20 mouse cellular contexts compared by ENCODE assay signal in the genomic region with DNA sequence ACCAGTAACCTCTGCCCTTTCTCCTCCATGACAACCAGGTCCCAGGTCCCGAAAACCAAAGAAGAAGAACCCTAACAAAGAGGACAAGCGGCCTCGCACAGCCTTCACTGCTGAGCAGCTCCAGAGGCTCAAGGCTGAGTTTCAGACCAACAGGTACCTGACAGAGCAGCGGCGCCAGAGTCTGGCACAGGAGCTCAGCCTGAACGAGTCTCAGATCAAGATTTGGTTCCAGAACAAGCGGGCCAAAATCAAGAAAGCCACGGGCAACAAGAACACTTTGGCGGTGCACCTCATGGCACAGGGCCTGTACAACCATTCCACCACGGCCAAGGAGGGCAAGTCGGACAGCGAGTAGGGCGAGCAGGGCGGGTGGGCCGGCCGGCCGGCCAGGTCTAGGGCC. TPM values are rescaled to one million over a fixed set of nuclear protein-coding genes. Genes with fewer than 3 reads are reported as not detected.
A peak's percentile ranks its signal among the peaks of the same experiment; 100 is the strongest.
DNase-seq lines count a peak whose midpoint lies in the region; ATAC-seq lines count a peak whose summit lies in the region.
"Had no signal": no experiment of that assay in that cellular context is flagged by ENCODE, and none has a peak within 500 bp of the region (broad histone marks: within the 10 kb centered on the region; RNA-seq: fewer than 3 reads in every experiment).

No protein-coding gene starts in this region.

- no peak overlapping the region for H3K9ac ChIP-seq in intestine, embryonic 14.5 days (ENCODE audit: low read length)
- H3K9ac ChIP-seq in intestine, embryonic 15.5 days = no peak overlapping the region
- peak overlapping the region; percentile 67; the same call in 1 of the 2 replicates for H3K9ac ChIP-seq in hindbrain, embryonic 14.5 days
- H3K9ac ChIP-seq in midbrain, embryonic 16.5 days (ENCODE audit: low read depth, low read length) = peak overlapping the region; percentile 78
- H3K9ac ChIP-seq: heart, embryonic 13.5 days; lung, embryonic 14.5 days; neural tube, embryonic 12.5 days had no signal

- no peak overlapping the region for H3K4me2 ChIP-seq in intestine, embryonic 14.5 days (ENCODE audit: low read length)
- no peak overlapping the region for H3K4me2 ChIP-seq in intestine, embryonic 15.5 days (replicated peaks)
- peak overlapping the region; percentile 69 for H3K4me2 ChIP-seq in hindbrain, embryonic 14.5 days (replicated peaks)
- H3K4me2 ChIP-seq in midbrain, embryonic 16.5 days (ENCODE audit: low read length) = peak overlapping the region; percentile 74
- H3K4me2 ChIP-seq: heart, embryonic 13.5 days; lung, embryonic 14.5 days; neural tube, embryonic 12.5 days had no signal

- H3K27ac ChIP-seq in intestine, embryonic 14.5 days (ENCODE audit: low read depth) = no peak overlapping the region
- no peak overlapping the region for H3K27ac ChIP-seq in intestine, embryonic 15.5 days
- H3K27ac ChIP-seq in hindbrain, embryonic 14.5 days = no peak overlapping the region
- no peak overlapping the region; the same call in 1 of the 2 replicates for H3K27ac ChIP-seq in midbrain, embryonic 16.5 days (ENCODE audit: low read length)
- H3K27ac ChIP-seq: heart, embryonic 13.5 days; layer of hippocampus, adult 2 months; neural tube, embryonic 12.5 days had no signal

- no peak overlapping the region for H3K4me3 ChIP-seq in intestine, embryonic 14.5 days (ENCODE audit: low read depth, low read length)
- H3K4me3 ChIP-seq in intestine, embryonic 15.5 days (replicated peaks) = no peak overlapping the region
- peak overlapping the region; percentile 49 for H3K4me3 ChIP-seq in hindbrain, embryonic 14.5 days (replicated peaks; ENCODE audit: low read length)
- H3K4me3 ChIP-seq in midbrain, embryonic 16.5 days (ENCODE audit: low read depth, low read length) = peak overlapping the region; percentile 67
- H3K4me3 ChIP-seq: heart, embryonic 13.5 days; layer of hippocampus, adult 2 months; neural tube, embryonic 12.5 days had no signal

- DNase-seq in intestine, embryonic 14.5 days (ENCODE audit: low spot score) = peak; percentile 67
- DNase-seq in cerebellum, postnatal 14 days = peak; percentile 56 to 73
- DNase-seq in hindbrain, embryonic 14.5 days (ENCODE audit: low spot score) = no peak
- no peak for DNase-seq in thymus, postnatal 10 days (ENCODE audit: low spot score in 2 of 2)
- DNase-seq in kidney, postnatal 10 days = no peak
- no peak for DNase-seq in gastrocnemius, adult 8-10 months (ENCODE audit: low spot score in 2 of 2)
- DNase-seq: adrenal gland, adult 8-10 months; B cell, adult 2 months; gastrocnemius, postnatal 10 days; kidney, adult 18-20 months had no signal

- 0 out of 2 replicates have a peak, but pooled peaks cover 10% of the 10 kb centered on the region for H3K4me1 ChIP-seq in intestine, embryonic 14.5 days (replicated peaks; ENCODE audit: control insufficient read depth, insufficient read depth, low read length)
- H3K4me1 ChIP-seq in intestine, embryonic 15.5 days (replicated peaks) = peaks cover 29% of the 10 kb centered on the region
- H3K4me1 ChIP-seq in hindbrain, embryonic 14.5 days (replicated peaks; ENCODE audit: control insufficient read depth, insufficient read depth, low read length) = peaks cover 10% of the 10 kb centered on the region; the same call in 1 of the 2 replicates
- H3K4me1 ChIP-seq in midbrain, embryonic 16.5 days (ENCODE audit: control insufficient read depth, insufficient read depth, low read length) = peaks cover 18% of the 10 kb centered on the region

- H3K36me3 ChIP-seq in intestine, embryonic 14.5 days (ENCODE audit: control insufficient read depth, insufficient read depth, low read length) = no peaks in the 10 kb centered on the region
- no peaks in the 10 kb centered on the region for H3K36me3 ChIP-seq in intestine, embryonic 15.5 days
- no peaks in the 10 kb centered on the region for H3K36me3 ChIP-seq in hindbrain, embryonic 14.5 days (replicated peaks; ENCODE audit: control insufficient read depth, insufficient read depth)
- no peaks in the 10 kb centered on the region for H3K36me3 ChIP-seq in midbrain, embryonic 16.5 days (ENCODE audit: control insufficient read depth, insufficient read depth, low read length)
- H3K36me3 ChIP-seq: heart, embryonic 13.5 days; neural tube, embryonic 12.5 days had no signal

- WGBS in intestine, embryonic 14.5 days = 3% methylated on average over 17 of the region's 17 CpGs
- 3% methylated on average over 17 of the region's 17 CpGs for WGBS in intestine, embryonic 15.5 days
- 4% methylated on average over 17 of the region's 17 CpGs for WGBS in hindbrain, embryonic 14.5 days
- 8% methylated on average over 17 of the region's 17 CpGs for WGBS in midbrain, embryonic 16.5 days

- H3K27me3 ChIP-seq in intestine, embryonic 14.5 days (replicated peaks; ENCODE audit: control insufficient read depth, insufficient read depth, low read length) = peaks cover 97% of the 10 kb centered on the region
- H3K27me3 ChIP-seq in intestine, embryonic 15.5 days (replicated peaks) = peaks cover 91% of the 10 kb centered on the region
- peaks cover 82% of the 10 kb centered on the region for H3K27me3 ChIP-seq in hindbrain, embryonic 14.5 days (ENCODE audit: control insufficient read depth, insufficient read depth, low read length)
- peaks cover 19% of the 10 kb centered on the region for H3K27me3 ChIP-seq in midbrain, embryonic 16.5 days (ENCODE audit: control insufficient read depth, insufficient read depth, low read depth, low read length)

- no peaks in the 10 kb centered on the region for H3K9me3 ChIP-seq in intestine, embryonic 14.5 days (ENCODE audit: control insufficient read depth, low read length)
- no peaks in the 10 kb centered on the region for H3K9me3 ChIP-seq in intestine, embryonic 15.5 days
- no peaks in the 10 kb centered on the region for H3K9me3 ChIP-seq in hindbrain, embryonic 14.5 days (ENCODE audit: control insufficient read depth, low read length)
- no peaks in the 10 kb centered on the region for H3K9me3 ChIP-seq in midbrain, embryonic 16.5 days (replicated peaks; ENCODE audit: control insufficient read depth, low read length, poor library complexity, severe bottlenecking)
- H3K9me3 ChIP-seq: heart, embryonic 13.5 days; neural tube, embryonic 12.5 days had no signal

- no peak for ATAC-seq in intestine, embryonic 14.5 days (replicated peaks; ENCODE audit: low FRiP score, low TSS enrichment, low read depth)
- ATAC-seq in intestine, embryonic 15.5 days = no peak
- no peak for ATAC-seq in hindbrain, embryonic 14.5 days (ENCODE audit: low FRiP score)
- no peak for ATAC-seq in midbrain, embryonic 16.5 days
- ATAC-seq: Patski had no signal

RNA-seq across cellular contexts. Expression of gene En2, which starts 4.6 kb away (rescaled TPM):
- not detected in 2 replicates for polyA plus RNA-seq in intestine, embryonic 14.5 days (2014; fragmentation: Nextera tagmentation; extraction: Ambion mirVana)
- not detected in 2 replicates for polyA plus RNA-seq in intestine, embryonic 15.5 days (2015; fragmentation: Nextera tagmentation; extraction: Ambion mirVana)
- 0.07 and 0.98 TPM in 2 replicates for polyA plus RNA-seq in hindbrain, embryonic 14.5 days (2014; fragmentation: Nextera tagmentation; extraction: Ambion mirVana)
- polyA plus RNA-seq in midbrain, embryonic 16.5 days (2015; fragmentation: Nextera tagmentation; extraction: Ambion mirVana) = 0.55 and 0.72 TPM in 2 replicates
- under 1 TPM; 0.38 to 0.48 (median 0.44) TPM for total RNA-seq in gastrocnemius, adult 8-10 months (2022)
- total RNA-seq: common myeloid progenitor, adult 5-6 weeks; megakaryocyte, adult 5-6 weeks had no signal
- polyA plus RNA-seq: heart, embryonic 13.5 days; lung, embryonic 14.5 days; thymus, postnatal 0 days had no signal

Comparison
In these comparisons a context has a peak if more than half of its experiments do, and no peak if none do; other contexts are left out.
1. DNase-seq: peak in intestine, embryonic 14.5 days (single experiment) and cerebellum, postnatal 14 days (2 of 2); none in hindbrain, embryonic 14.5 days (single experiment), thymus, postnatal 10 days (0 of 2), kidney, postnatal 10 days (single experiment) and gastrocnemius, adult 8-10 months (0 of 2).
2. H3K4me2 ChIP-seq: peak in hindbrain, embryonic 14.5 days (single experiment) and midbrain, embryonic 16.5 days (single experiment); none in intestine, embryonic 14.5 days (single experiment) and intestine, embryonic 15.5 days (single experiment).
3. H3K4me3 ChIP-seq: peak in hindbrain, embryonic 14.5 days (single experiment) and midbrain, embryonic 16.5 days (single experiment); none in intestine, embryonic 14.5 days (single experiment) and intestine, embryonic 15.5 days (single experiment).
4. H3K9ac ChIP-seq: peak in hindbrain, embryonic 14.5 days (single experiment) and midbrain, embryonic 16.5 days (single experiment); none in intestine, embryonic 14.5 days (single experiment) and intestine, embryonic 15.5 days (single experiment).